Mouse (Mus musculus): ENCODE results near the gene Snd1.

GRCm38 (mm10) chr6:28687776-28688175, 212.8 kb downstream of the Snd1 start:
- TF ChIP-seq CTCF (IDR thresholded peaks at IDR 0.05; ENCODE audit: low read depth, low read length) (no peak), POLR2A (IDR thresholded peaks at IDR 0.05; ENCODE audit: borderline replicate concordance, low read depth, low read length) (no peak)
